Mouse (Mus musculus): ENCODE measurements around the gene Gm26938. TPM values are rescaled to one million over a fixed set of nuclear protein-coding genes. Genes with fewer than 3 reads are reported as not detected.

Gm26938 gene
- polyA plus RNA-seq, 1 experiment from 2014 or later: not detected

DNA sequence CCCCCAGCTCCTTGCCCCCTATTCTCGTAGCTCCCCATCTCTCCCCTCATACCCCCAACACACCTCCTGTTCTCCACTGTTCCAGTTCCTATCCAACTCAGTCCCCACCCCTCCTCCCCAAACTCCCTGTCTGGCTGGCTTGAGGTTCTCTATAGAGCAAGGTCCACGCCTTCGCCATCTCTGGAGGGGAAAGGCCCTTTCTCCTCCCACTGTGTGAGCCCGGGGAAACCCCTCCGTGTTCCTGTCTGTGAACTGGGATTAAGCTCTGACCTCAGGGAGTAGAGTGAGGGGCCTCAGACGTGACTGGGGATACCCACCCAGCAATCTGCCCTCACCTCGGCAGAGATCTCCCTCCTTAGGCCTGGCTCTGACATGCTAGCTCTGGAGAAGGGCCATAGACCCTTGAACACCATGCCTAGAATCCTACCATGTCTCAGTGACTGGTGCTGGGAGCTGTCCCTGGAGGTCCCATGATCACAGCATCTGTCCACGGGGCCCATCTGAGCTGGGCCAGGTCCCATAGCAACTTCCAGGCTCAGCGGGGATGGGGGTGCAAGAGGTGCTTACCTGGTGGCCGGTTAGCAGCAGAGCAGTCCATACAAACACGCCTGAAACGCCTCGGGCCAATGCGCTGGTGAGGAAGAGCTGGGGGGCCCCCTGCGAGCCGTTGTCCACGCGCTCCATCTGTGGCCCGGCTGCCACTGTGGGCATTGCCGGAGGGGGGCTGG, 13.6 kb downstream of the Gm26938 start:
- no peak overlapping the region for H3K4me2 ChIP-seq (replicated peaks)
- H3K9me3 ChIP-seq: no peaks in the 10 kb centered on the region
- H3K27me3 ChIP-seq: peaks cover 55% of the 10 kb centered on the region
- 0 out of 2 replicates have a peak overlapping the region, but pooled peaks have one; percentile 8 for H3K9ac ChIP-seq
- H3K27ac ChIP-seq: no peak overlapping the region
- no peaks in the 10 kb centered on the region for H3K4me1 ChIP-seq
- no peaks in the 10 kb centered on the region for H3K36me3 ChIP-seq
- no peak overlapping the region for H3K4me3 ChIP-seq
- WGBS: 64% methylated on average over 20 of the region's 20 CpGs
- no peak for ATAC-seq (ENCODE audit: low FRiP score, low read depth)

- no peaks in the 10 kb centered on the region for H3K36me3 ChIP-seq
- H3K4me2 ChIP-seq (replicated peaks): no peak overlapping the region
- no peak overlapping the region for H3K9ac ChIP-seq
- peaks cover 55% of the 10 kb centered on the region for H3K27me3 ChIP-seq
- H3K27ac ChIP-seq: no peak overlapping the region
- no peaks in the 10 kb centered on the region for H3K9me3 ChIP-seq
- ATAC-seq (ENCODE audit: low FRiP score, low read depth): no peak
- WGBS: 75% methylated on average over 15 of the region's 15 CpGs
- H3K4me1 ChIP-seq: no peaks in the 10 kb centered on the region
- H3K4me3 ChIP-seq: no peak overlapping the region
Observed at GRCm38 (mm10) chr5:139811677-139812397, 14.4 kb downstream of the Gm26938 start.

GRCm38 (mm10) chr5:139809397-139809796, 16.8 kb downstream of the Gm26938 start:
- Histone ChIP-seq H3K27me3 (peaks cover 35% of the 10 kb centered on the region), H3K9ac (no peak overlapping the region), H3K36me3 (no peaks in the 10 kb centered on the region), H3K27ac (no peak overlapping the region), H3K9me3 (no peaks in the 10 kb centered on the region), H3K4me1 (peaks cover under 1% of the 10 kb centered on the region; the same call in 1 of the 2 replicates), H3K4me3 (no peak overlapping the region), H3K4me2 (replicated peaks) (no peak overlapping the region)
- ATAC-seq (ENCODE audit: low FRiP score, low read depth): no peak
- 56% methylated on average over 4 of the region's 4 CpGs for WGBS

GRCm38 (mm10) chr5:139805924-139806323, 20.3 kb downstream of the Gm26938 start:
- Histone ChIP-seq H3K9ac (no peak overlapping the region), H3K4me1 (peaks cover 19% of the 10 kb centered on the region), H3K27me3 (peaks cover 1% of the 10 kb centered on the region), H3K36me3 (peaks cover 2% of the 10 kb centered on the region), H3K27ac (no peak overlapping the region), H3K9me3 (no peaks in the 10 kb centered on the region), H3K4me3 (no peak overlapping the region), H3K4me2 (replicated peaks) (no peak overlapping the region)
- ATAC-seq (ENCODE audit: low FRiP score, low read depth): no peak
- 87% methylated on average over 8 of the region's 8 CpGs for WGBS

- Histone ChIP-seq H3K27ac (peak overlapping the region; percentile 39; the same call in 1 of the 2 replicates), H3K4me3 (no peak overlapping the region), H3K4me1 (peaks cover 19% of the 10 kb centered on the region), H3K36me3 (peaks cover 13% of the 10 kb centered on the region), H3K27me3 (no peaks in the 10 kb centered on the region), H3K9me3 (no peaks in the 10 kb centered on the region), H3K9ac (no peak overlapping the region), H3K4me2 (replicated peaks) (no peak overlapping the region)
- 83% methylated on average over 11 of the region's 11 CpGs for WGBS
- no peak for ATAC-seq (ENCODE audit: low FRiP score, low read depth)
Observed at GRCm38 (mm10) chr5:139804573-139805111, 21.6 kb downstream of the Gm26938 start.

GRCm38 (mm10) chr5:139804107-139804551, 22.1 kb downstream of the Gm26938 start:
- Histone ChIP-seq H3K4me3 (no peak overlapping the region), H3K4me1 (peaks cover 19% of the 10 kb centered on the region), H3K36me3 (peaks cover 13% of the 10 kb centered on the region), H3K27ac (no peak overlapping the region), H3K9ac (no peak overlapping the region), H3K9me3 (no peaks in the 10 kb centered on the region), H3K4me2 (replicated peaks) (peak overlapping the region; percentile 23), H3K27me3 (no peaks in the 10 kb centered on the region)
- 7% methylated on average over 6 of the region's 6 CpGs for WGBS
- peak; percentile 26; the same call in 1 of the 2 replicates for ATAC-seq (ENCODE audit: low FRiP score, low read depth)

- Histone ChIP-seq H3K27ac (peak overlapping the region; percentile 33; the same call in 1 of the 2 replicates), H3K9ac (no peak overlapping the region), H3K27me3 (no peaks in the 10 kb centered on the region), H3K4me3 (no peak overlapping the region), H3K4me2 (replicated peaks) (peak overlapping the region; percentile 23), H3K9me3 (no peaks in the 10 kb centered on the region), H3K4me1 (peaks cover 19% of the 10 kb centered on the region), H3K36me3 (peaks cover 13% of the 10 kb centered on the region)
- 9% methylated on average over 12 of the region's 12 CpGs for WGBS
- peak; percentile 72 for ATAC-seq (ENCODE audit: low FRiP score, low read depth)
Observed at GRCm38 (mm10) chr5:139803601-139804102, 22.6 kb downstream of the Gm26938 start.

- peaks cover 13% of the 10 kb centered on the region for H3K36me3 ChIP-seq
- ATAC-seq (ENCODE audit: low FRiP score, low read depth): no peak
- no peaks in the 10 kb centered on the region for H3K27me3 ChIP-seq
- no peak overlapping the region for H3K4me3 ChIP-seq
- peak overlapping the region; percentile 33; the same call in 1 of the 2 replicates for H3K27ac ChIP-seq
- 66% methylated on average over 8 of the region's 8 CpGs for WGBS
- peaks cover 24% of the 10 kb centered on the region for H3K4me1 ChIP-seq
- no peak overlapping the region for H3K9ac ChIP-seq
- no peak overlapping the region for H3K4me2 ChIP-seq (replicated peaks)
- H3K9me3 ChIP-seq: no peaks in the 10 kb centered on the region
Observed at GRCm38 (mm10) chr5:139803165-139803564, 23.0 kb downstream of the Gm26938 start.

DNA sequence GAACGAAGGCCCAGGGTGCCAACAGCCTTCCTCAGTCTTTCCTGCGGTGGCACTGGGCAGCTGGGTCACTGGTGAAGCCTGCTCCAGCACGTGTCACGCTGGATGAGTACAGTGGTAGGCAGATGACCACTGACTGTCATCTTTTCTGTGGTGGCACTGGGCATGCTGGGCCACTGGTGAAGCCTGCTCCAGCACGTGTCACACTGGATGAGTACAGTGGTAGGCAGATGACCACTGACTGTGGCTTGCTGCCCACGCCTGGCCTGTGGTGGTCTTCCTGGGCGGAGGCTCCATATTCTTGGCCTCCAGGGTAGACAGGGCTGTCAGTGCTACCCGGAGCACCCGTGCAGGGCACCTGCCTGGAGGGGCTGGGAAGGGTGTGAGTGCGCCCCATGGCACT, 24.3 kb downstream of the Gm26938 start:
- H3K4me1 ChIP-seq: peaks cover 37% of the 10 kb centered on the region
- no peak overlapping the region for H3K9ac ChIP-seq
- 90% methylated on average over 10 of the region's 10 CpGs for WGBS
- peaks cover 13% of the 10 kb centered on the region for H3K36me3 ChIP-seq
- H3K4me3 ChIP-seq: no peak overlapping the region
- no peaks in the 10 kb centered on the region for H3K27me3 ChIP-seq
- no peak overlapping the region for H3K27ac ChIP-seq
- no peak overlapping the region for H3K4me2 ChIP-seq (replicated peaks)
- no peak for ATAC-seq (ENCODE audit: low FRiP score, low read depth)
- H3K9me3 ChIP-seq: no peaks in the 10 kb centered on the region

- 92% methylated on average over 8 of the region's 8 CpGs for whole genome bisulfite sequencing
- Histone ChIP-seq H3K27ac (no peak overlapping the region), H3K27me3 (no peaks in the 10 kb centered on the region)
Observed at GRCm38 (mm10) chr5:139801231-139801630, 25.0 kb downstream of the Gm26938 start.

GRCm38 (mm10) chr5:139799801-139800590, 26.2 kb downstream of the Gm26938 start:
- Histone ChIP-seq H3K4me2 (replicated peaks) (no peak overlapping the region), H3K9ac (no peak overlapping the region; the same call in 1 of the 2 replicates), H3K9me3 (no peaks in the 10 kb centered on the region), H3K27ac (no peak overlapping the region), H3K4me1 (peaks cover 53% of the 10 kb centered on the region), H3K27me3 (no peaks in the 10 kb centered on the region), H3K4me3 (no peak overlapping the region), H3K36me3 (peaks cover 13% of the 10 kb centered on the region)
- 91% methylated on average over 33 of the region's 33 CpGs for WGBS
- no peak for ATAC-seq (ENCODE audit: low FRiP score, low read depth)

More at GRCm38 (mm10) chr5:139801231-139801630, 25.0 kb downstream of the Gm26938 start:
- Histone ChIP-seq H3K4me2 (replicated peaks) (no peak overlapping the region), H3K9me3 (no peaks in the 10 kb centered on the region), H3K36me3 (peaks cover 13% of the 10 kb centered on the region), H3K9ac (no peak overlapping the region), H3K4me1 (peaks cover 44% of the 10 kb centered on the region), H3K4me3 (no peak overlapping the region)
- ATAC-seq (ENCODE audit: low FRiP score, low read depth): no peak
